ENCODE assay signal across 12 mouse cellular contexts in the genomic region with DNA sequence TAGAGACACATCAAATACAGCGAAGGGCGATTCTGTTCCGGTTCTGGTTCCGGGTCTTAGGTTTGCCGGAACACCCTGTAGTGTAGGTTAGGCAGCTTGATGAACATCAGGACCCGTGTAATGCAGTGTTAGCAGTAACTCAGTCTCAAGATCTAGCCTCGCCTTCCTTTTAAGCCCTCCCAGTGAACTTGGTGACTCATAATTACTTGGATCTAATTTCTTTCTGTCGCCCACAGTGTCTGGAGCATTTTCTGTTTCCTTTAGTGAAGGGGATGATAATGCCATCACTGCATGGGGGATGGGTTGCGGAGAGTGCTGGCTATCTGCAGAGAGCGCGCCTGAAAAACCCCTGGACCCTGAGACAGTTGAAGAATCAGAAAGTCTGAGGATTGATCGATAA. TPM values are rescaled to one million over a fixed set of nuclear protein-coding genes. Genes with fewer than 3 reads are reported as not detected.
DNase-seq lines count a peak whose midpoint lies in the region; ATAC-seq and TF ChIP-seq lines count a peak whose summit lies in the region.
"Had no signal": no experiment of that assay in that cellular context is flagged by ENCODE, and none has a peak within 500 bp of the region (broad histone marks: within the 10 kb centered on the region; RNA-seq: fewer than 3 reads in every experiment).

No protein-coding gene starts in this region.

- no peaks in the 10 kb centered on the region for H3K27me3 ChIP-seq in heart, embryonic 11.5 days (ENCODE audit: control insufficient read depth, insufficient read depth, low read length)
- H3K27me3 ChIP-seq in heart, adult 2 months (ENCODE audit: control insufficient read depth, insufficient read depth, low read length): no peaks in the 10 kb centered on the region
- no peaks in the 10 kb centered on the region for H3K27me3 ChIP-seq in embryonic facial prominence, embryonic 12.5 days
- no peaks in the 10 kb centered on the region for H3K27me3 ChIP-seq in midbrain, embryonic 10.5 days (ENCODE audit: low read depth, poor library complexity, severe bottlenecking)
- H3K27me3 ChIP-seq: CH12.LX had no signal

- H3K4me3 ChIP-seq in heart, embryonic 11.5 days (ENCODE audit: low read depth, low read length): peak overlapping the region; percentile 19; the same call in 1 of the 2 replicates
- H3K4me3 ChIP-seq in heart, adult 2 months: no peak overlapping the region
- H3K4me3 ChIP-seq in embryonic facial prominence, embryonic 12.5 days: no peak overlapping the region
- H3K4me3 ChIP-seq in midbrain, embryonic 10.5 days: no peak overlapping the region

- ATAC-seq in heart, embryonic 11.5 days (replicated peaks; ENCODE audit: insufficient number of reproducible peaks, low FRiP score, low TSS enrichment): no peak
- ATAC-seq in embryonic facial prominence, embryonic 12.5 days (ENCODE audit: insufficient number of reproducible peaks, insufficient read depth, low FRiP score, low TSS enrichment): no peak

- no peak overlapping the region for H3K27ac ChIP-seq in heart, embryonic 11.5 days (ENCODE audit: low read depth, low read length)
- no peak overlapping the region for H3K27ac ChIP-seq in heart, adult 2 months
- H3K27ac ChIP-seq in embryonic facial prominence, embryonic 12.5 days: 0 out of 2 replicates have a peak overlapping the region, but pooled peaks have one; percentile 23
- peak overlapping the region; percentile 59; the same call in 1 of the 2 replicates for H3K27ac ChIP-seq in midbrain, embryonic 10.5 days (replicated peaks)

- H3K9me3 ChIP-seq in heart, embryonic 11.5 days (replicated peaks; ENCODE audit: control insufficient read depth, low read length): no peaks in the 10 kb centered on the region
- H3K9me3 ChIP-seq in embryonic facial prominence, embryonic 12.5 days: no peaks in the 10 kb centered on the region
- no peaks in the 10 kb centered on the region for H3K9me3 ChIP-seq in midbrain, embryonic 10.5 days (replicated peaks)

- H3K36me3 ChIP-seq in heart, embryonic 11.5 days (ENCODE audit: control insufficient read depth, insufficient read depth, low read length): no peaks in the 10 kb centered on the region
- no peaks in the 10 kb centered on the region for H3K36me3 ChIP-seq in heart, adult 2 months (ENCODE audit: control insufficient read depth, insufficient read depth, low read length)
- no peaks in the 10 kb centered on the region for H3K36me3 ChIP-seq in embryonic facial prominence, embryonic 12.5 days
- H3K36me3 ChIP-seq in midbrain, embryonic 10.5 days: no peaks in the 10 kb centered on the region

- peaks cover 20% of the 10 kb centered on the region for H3K4me1 ChIP-seq in heart, embryonic 11.5 days (ENCODE audit: control insufficient read depth, insufficient read depth, low read length)
- no peaks in the 10 kb centered on the region for H3K4me1 ChIP-seq in heart, adult 2 months (ENCODE audit: control insufficient read depth, insufficient read depth, low read length)
- 0 out of 2 replicates have a peak, but pooled peaks cover 3% of the 10 kb centered on the region for H3K4me1 ChIP-seq in embryonic facial prominence, embryonic 12.5 days
- peaks cover 15% of the 10 kb centered on the region for H3K4me1 ChIP-seq in midbrain, embryonic 10.5 days

- DNase-seq in heart, adult 2 months: no peak
- DNase-seq in 416B (ENCODE audit: low read depth): peak; percentile 60
- no peak for DNase-seq in midbrain, embryonic 10.5 days (ENCODE audit: low spot score)
- no peak for DNase-seq in ovary, postnatal 10 days (ENCODE audit: low spot score)
- no peak for DNase-seq in frontal cortex, postnatal 10 days (ENCODE audit: low spot score in 2 of 2)
- DNase-seq in layer of hippocampus, adult 11-12 months (ENCODE audit: low spot score): no peak
- DNase-seq: cerebellum, adult 11-12 months; gastrocnemius, postnatal 36 days; kidney, postnatal 25 days had no signal

- H3K9ac ChIP-seq in heart, embryonic 11.5 days (ENCODE audit: low read depth, low read length): no peak overlapping the region
- H3K9ac ChIP-seq in heart, adult 2 months (ENCODE audit: low read depth, low read length): no peak overlapping the region
- no peak overlapping the region for H3K9ac ChIP-seq in embryonic facial prominence, embryonic 12.5 days

- TF ChIP-seq EP300 in heart, adult 2 months (IDR thresholded peaks at IDR 0.05; ENCODE audit: insufficient read depth, low read depth, low read length): no peak

- 44% methylated on average over 12 of the region's 12 CpGs for WGBS in heart, embryonic 11.5 days (ENCODE audit: insufficient replicate concordance)
- 56% methylated on average over 12 of the region's 12 CpGs for WGBS in heart, adult 2 months
- WGBS in embryonic facial prominence, embryonic 12.5 days: 64% methylated on average over 12 of the region's 12 CpGs
- 63% methylated on average over 12 of the region's 12 CpGs for WGBS in midbrain, embryonic 10.5 days

- no peak for TF ChIP-seq POLR2A in heart, adult 2 months (IDR thresholded peaks at IDR 0.05; ENCODE audit: insufficient read depth, low read depth, low read length)

- H3K4me2 ChIP-seq in heart, embryonic 11.5 days: peak overlapping the region; percentile 51
- 0 out of 2 replicates have a peak overlapping the region, but pooled peaks have one; percentile 11 for H3K4me2 ChIP-seq in embryonic facial prominence, embryonic 12.5 days (replicated peaks)

- intact Hi-C loops in heart, adult 2 months (cut with DNase I): no loop called here

- no peaks in the 10 kb centered on the region for H3K79me2 ChIP-seq in heart, adult 2 months (replicated peaks; ENCODE audit: control insufficient read depth, insufficient read depth, low read length)

- no peak for TF ChIP-seq CTCF in heart, adult 2 months (IDR thresholded peaks at IDR 0.05)

RNA-seq across cellular contexts. Expression of a gene that starts 26.3 kb away (rescaled TPM):
- polyA plus RNA-seq in heart, embryonic 11.5 days (2014; fragmentation: Nextera tagmentation; extraction: Ambion mirVana): 27.1 and 30.4 TPM in 2 replicates
- total RNA-seq in heart, adult 2 months (2021): 10 to 100 TPM; 14.2 to 17.0 TPM
- polyA plus RNA-seq in heart, adult 2 months (2012; rRNA removed): 13.4 and 26.0 TPM in 2 replicates
- 22.8 and 24.4 TPM in 2 replicates for polyA plus RNA-seq in embryonic facial prominence, embryonic 12.5 days (2016; fragmentation: Nextera tagmentation; extraction: Ambion mirVana)
- 16.0 and 21.1 TPM in 2 replicates for polyA plus RNA-seq in midbrain, embryonic 10.5 days (2016; fragmentation: Nextera tagmentation; extraction: Ambion mirVana)

RNA-seq across cellular contexts. Expression of a gene that starts 49.7 kb away (rescaled TPM):
- polyA plus RNA-seq in heart, embryonic 11.5 days (2014; fragmentation: Nextera tagmentation; extraction: Ambion mirVana): 66.4 and 75.9 TPM in 2 replicates
- 10 to 100 TPM; 26.9 to 27.9 TPM for total RNA-seq in heart, adult 2 months (2021)
- polyA plus RNA-seq in heart, adult 2 months (2012; rRNA removed): 13.7 and 20.8 TPM in 2 replicates
- polyA plus RNA-seq in embryonic facial prominence, embryonic 12.5 days (2016; fragmentation: Nextera tagmentation; extraction: Ambion mirVana): 95.8 and 96.7 TPM in 2 replicates
- polyA plus RNA-seq in midbrain, embryonic 10.5 days (2016; fragmentation: Nextera tagmentation; extraction: Ambion mirVana): 124 and 130 TPM in 2 replicates

Comparison
In these comparisons a context has a peak if more than half of its experiments do, and no peak if none do; other contexts are left out.
1. H3K27ac ChIP-seq: peak in embryonic facial prominence, embryonic 12.5 days (single experiment) and midbrain, embryonic 10.5 days (single experiment); none in heart, embryonic 11.5 days (single experiment) and heart, adult 2 months (single experiment).